Mouse (Mus musculus) urinary bladder, postnatal 25 days (tissue): ENCODE data around the gene Klhl25.
"Not testable (repeated sequence)": the region's sequence is repeated elsewhere in the genome, so short reads cannot be mapped to it uniquely, and the experiment has no call there.

ENCODE experiments used
- DNase-seq: peaks from one replicate; pipeline ENCODE4 v3.0.0; 2022; ENCODE audit warnings: low spot score

Gene Klhl25

DNA sequence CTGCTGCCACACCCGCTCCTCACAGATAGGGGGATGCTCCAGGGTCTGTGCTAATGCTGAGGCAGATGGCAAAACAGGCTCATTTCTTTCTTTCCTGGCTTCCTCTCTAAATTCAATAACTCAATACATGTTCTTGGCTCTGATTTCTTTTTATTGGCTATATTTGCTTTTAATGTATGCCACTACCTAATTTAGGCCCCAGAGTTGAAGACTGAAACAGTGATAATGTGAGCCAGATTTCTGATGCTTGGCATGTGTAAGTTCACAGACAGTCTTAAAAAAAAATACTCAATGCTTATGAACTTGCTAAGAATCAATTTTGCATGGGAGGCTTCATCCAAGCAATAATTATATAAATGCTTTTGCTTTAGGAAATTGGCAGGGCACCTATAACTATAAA, 2.2 kb upstream of the Klhl25 start:
- DNase-seq = no peak

DNA sequence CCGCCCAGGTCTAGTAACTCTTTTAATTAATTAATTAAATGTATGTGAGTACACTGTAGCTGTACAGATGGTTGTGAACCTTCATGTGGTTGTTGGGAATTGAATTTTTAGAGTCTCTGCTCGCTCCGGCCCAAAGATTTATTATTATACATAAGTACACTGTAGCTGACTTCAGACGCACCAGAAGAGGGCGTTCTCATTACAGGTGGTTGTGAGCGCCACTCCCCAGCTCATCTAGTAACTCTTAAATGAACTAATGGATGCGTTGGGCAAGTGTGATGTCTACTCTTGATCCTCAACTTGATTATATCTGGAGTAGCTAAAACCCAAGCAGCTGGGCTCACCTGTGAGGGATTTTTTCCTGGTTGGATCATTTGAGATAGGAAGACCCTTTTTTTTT, 1.2 kb upstream of the Klhl25 start:
- no peak for DNase-seq

- DNase-seq = no peak
Measured at GRCm38 (mm10) chr7:75847489-75847888, 621 bp upstream of the Klhl25 start.

GRCm38 (mm10) chr7:75848776-75849670, 913 bp downstream of the Klhl25 start:
- DNase-seq = peak; percentile 28

DNA sequence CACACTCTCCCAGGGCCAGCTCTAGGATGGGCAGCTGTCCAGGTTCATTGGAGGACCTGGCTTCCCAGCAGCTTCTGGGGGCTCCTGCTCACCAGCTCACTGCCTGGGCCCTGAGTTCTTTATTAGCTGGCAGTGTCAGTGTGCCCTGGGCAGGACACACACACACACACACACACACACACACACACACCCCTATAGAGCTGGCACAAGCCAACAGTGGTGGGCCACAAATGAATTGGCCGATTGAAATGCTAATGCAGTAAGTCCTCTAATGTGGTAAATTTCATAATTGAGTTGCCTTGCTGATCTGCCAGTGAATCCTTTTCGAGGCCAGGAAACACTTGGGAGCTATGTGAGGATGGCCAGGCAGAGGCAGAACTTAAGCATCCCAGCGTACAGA, 2.3 kb downstream of the Klhl25 start:
- not testable (repeated sequence) for DNase-seq

DNA sequence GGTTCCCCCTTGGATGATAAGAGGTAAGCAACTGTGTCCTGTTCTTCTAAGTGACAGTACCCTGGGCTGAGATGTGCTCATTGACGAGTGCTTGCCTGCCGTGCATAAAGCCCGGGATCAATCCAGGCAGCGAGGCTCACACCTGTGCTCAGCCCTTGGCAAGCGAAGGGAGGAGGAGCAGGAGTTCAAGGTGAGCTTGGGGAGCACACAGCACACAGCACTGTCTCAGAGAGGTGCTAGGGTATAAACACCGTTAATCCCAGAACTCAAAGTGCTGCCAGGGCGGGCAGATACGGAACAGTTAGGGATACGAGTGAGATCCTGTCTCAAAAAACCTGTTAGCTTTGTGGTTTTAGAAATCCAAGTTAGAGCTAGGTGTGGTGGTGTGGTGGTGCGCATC, 3.2 kb downstream of the Klhl25 start:
- no peak for DNase-seq

- DNase-seq = no peak
Measured at GRCm38 (mm10) chr7:75852363-75852762, 4.3 kb downstream of the Klhl25 start.

- DNase-seq = no peak
Measured at GRCm38 (mm10) chr7:75853171-75853830, 5.2 kb downstream of the Klhl25 start.

DNA sequence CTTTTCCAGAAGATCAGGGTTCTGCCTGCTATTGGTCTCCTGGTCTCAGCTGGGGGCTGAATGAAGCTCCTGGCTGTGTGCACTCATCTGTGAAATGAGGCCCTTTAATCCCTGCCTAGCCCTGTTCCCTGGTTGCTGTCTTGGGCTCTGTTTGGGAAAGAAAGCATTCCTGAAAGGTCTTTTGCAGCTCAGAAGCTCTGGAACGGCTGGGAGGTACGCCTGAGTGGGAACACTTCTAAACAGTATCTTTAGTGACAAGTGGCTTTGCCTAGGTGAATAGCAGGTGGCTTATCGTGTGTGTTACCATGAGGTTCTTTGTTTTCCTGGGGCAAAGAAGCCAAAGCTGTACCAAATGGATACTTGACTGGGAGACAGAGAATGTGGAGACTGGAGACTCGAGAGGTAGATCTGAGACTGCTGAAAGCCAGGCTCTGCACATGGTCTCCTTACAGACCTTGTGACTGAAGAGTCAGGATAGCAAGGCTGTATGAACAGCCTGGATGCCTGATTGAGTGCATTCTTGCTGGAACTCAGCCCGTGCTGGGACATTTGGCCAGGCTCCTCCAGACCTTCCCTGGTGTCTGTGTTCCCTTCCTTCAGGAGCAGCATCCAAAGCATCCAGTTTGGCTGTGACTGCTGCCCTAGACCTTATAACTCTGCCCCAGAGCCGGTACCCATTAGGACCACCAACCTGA, 6.3 kb downstream of the Klhl25 start:
- DNase-seq = no peak

- DNase-seq = no peak
Measured at GRCm38 (mm10) chr7:75855028-75855427, 6.9 kb downstream of the Klhl25 start.

GRCm38 (mm10) chr7:75856259-75856658, 8.1 kb downstream of the Klhl25 start:
- no peak for DNase-seq

DNA sequence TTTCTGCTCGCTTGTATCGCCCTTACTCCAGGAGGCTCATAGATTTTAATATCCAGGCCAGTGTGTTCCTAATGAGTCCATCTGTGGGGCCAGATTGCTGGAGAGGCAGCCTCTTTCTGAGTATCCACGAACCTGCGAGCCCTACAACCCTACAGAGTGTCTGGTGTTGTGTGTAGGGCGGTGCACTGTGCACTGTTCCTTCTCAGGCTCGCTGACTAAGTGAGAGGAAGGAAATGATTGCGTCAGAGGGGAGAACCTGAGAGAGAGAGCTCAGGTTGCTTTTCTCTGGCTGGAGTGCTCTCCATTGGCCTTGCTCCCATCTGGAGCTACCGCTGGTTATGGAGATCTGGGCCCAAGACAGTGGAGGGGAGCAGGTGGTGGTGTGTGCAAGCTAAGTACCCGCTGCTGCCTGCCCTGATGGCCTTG, 11.7 kb downstream of the Klhl25 start:
- no peak for DNase-seq

DNA sequence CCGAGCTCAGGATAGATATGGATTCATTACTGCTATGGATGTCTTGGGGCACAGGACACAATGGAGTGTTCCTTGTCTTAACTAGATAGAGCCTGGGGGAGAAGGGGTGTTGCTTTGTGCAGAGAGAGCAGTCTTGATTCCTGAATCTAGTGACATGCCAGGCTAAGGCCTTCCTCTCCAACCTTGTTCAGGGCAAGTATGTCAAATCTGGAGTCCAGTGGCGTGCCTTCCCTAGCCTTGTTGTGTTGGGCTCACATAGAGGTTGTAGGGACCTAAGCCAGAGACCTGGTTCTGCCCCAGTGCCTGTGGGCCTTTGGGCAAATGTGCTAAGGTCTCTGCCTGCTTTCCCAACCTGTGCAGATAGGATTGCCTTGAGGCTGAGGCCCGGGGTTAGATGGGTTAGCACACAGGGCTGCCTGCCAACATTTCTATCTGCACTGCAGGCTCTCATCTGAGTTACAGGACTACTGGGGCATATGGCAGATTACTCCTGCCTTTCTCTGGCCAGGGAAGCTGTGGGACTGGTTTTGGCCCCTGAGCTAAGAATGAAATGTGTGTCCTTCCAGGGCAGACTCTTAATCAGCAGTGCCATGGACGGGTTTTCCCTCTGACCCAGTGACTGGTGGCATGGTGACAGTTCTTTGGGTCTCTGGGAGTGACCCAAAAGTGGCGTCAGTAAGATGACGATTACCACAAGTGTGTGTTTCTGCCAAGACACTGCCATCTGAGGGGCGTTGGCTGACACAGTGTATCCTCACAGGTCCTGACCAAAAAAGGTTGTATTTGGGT, 13.7 kb downstream of the Klhl25 start:
- DNase-seq = not testable (repeated sequence)

DNA sequence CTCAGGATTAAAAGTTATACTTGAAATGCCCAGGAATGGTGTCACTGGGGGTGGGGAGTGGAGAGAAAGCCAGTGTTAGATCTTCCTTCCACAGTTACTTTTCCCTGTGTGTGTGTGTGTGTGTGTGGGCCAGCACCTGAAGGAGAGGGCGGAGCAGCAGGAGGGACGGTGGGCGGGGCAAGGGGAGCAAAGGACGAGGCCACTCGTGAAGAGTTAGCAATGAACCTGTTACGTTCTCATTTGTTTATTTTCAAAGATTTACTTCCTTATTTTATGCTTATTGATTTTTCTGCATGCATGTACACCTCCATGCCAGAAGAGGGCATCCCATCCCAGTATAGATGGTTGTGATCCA, 14.3 kb downstream of the Klhl25 start:
- not testable (repeated sequence) for DNase-seq

- DNase-seq = not testable (repeated sequence)
Measured at GRCm38 (mm10) chr7:75863248-75863911, 15.3 kb downstream of the Klhl25 start.

- no peak for DNase-seq
Measured at GRCm38 (mm10) chr7:75865026-75865425, 16.9 kb downstream of the Klhl25 start.

- no peak for DNase-seq
Measured at GRCm38 (mm10) chr7:75866557-75866956, 18.4 kb downstream of the Klhl25 start.

- no peak for DNase-seq
Measured at GRCm38 (mm10) chr7:75868687-75869086, 20.6 kb downstream of the Klhl25 start.

- no peak for DNase-seq
Measured at GRCm38 (mm10) chr7:75870551-75870950, 22.4 kb downstream of the Klhl25 start.

- DNase-seq = no peak
Measured at GRCm38 (mm10) chr7:75872255-75872654, 24.1 kb downstream of the Klhl25 start.

GRCm38 (mm10) chr7:75872697-75873096, 24.6 kb downstream of the Klhl25 start:
- no peak for DNase-seq
